Mouse (Mus musculus): ENCODE data around the gene Dtd2.

- TF ChIP-seq CTCF (IDR thresholded peaks at IDR 0.05) = no peak
- no peak for TF ChIP-seq POLR2A (IDR thresholded peaks at IDR 0.05; ENCODE audit: insufficient read depth, low read depth, low read length)
Observed at GRCm38 (mm10) chr12:52032276-52032675, 26.0 kb upstream of the Dtd2 start.
